Mouse (Mus musculus) spleen, adult 2 months (tissue): Measurements from ENCODE around the gene Ecel1. TPM values are rescaled to one million over a fixed set of nuclear protein-coding genes. Genes with fewer than 3 reads are reported as not detected.

Experiments used
- DNase-seq, 2 experiments: peaks; one replicate each; pipeline versions ENCODE4 v3.0.0 to v3.0.0-alpha.2; 2012 to 2021; ENCODE audit warnings: low spot score in 2 of 2, low read depth in 1 of 2
- H3K27ac ChIP-seq: fragments of 200-500 bp; 2 replicates; pipeline ENCODE4 v1.5.1; 2012; ENCODE audit warnings: low read length, inconsistent platforms; ENCODE audit not compliant: insufficient read depth
- H3K27me3 ChIP-seq: fragments of 200-500 bp; 2 replicates; pipeline ENCODE4 v1.6.1; 2012; ENCODE audit warnings: mild to moderate bottlenecking, moderate library complexity, low read length, inconsistent platforms; ENCODE audit not compliant: control insufficient read depth, insufficient read depth
- H3K36me3 ChIP-seq: fragments of 200-500 bp; 2 replicates; pipeline ENCODE4 v1.6.1; 2012; ENCODE audit warnings: mild to moderate bottlenecking, low read length, inconsistent platforms; ENCODE audit not compliant: control insufficient read depth, insufficient read depth
- H3K4me1 ChIP-seq: fragments of 200-500 bp; 2 replicates; pipeline ENCODE4 v1.6.1; 2011; ENCODE audit warnings: inconsistent platforms; ENCODE audit not compliant: control insufficient read depth, insufficient read depth, insufficient read length
- H3K4me3 ChIP-seq: fragments of 200-500 bp; 2 replicates; pipeline ENCODE4 v1.5.1; 2011; ENCODE audit warnings: mild to moderate bottlenecking, inconsistent platforms; ENCODE audit not compliant: insufficient read depth, insufficient read length; ENCODE audit errors: extremely low read depth
- CTCF ChIP-seq: fragments of 200-500 bp; IDR thresholded peaks from 2 replicates; pipeline ENCODE4 v1.5.1; 2011; ENCODE audit warnings: mild to moderate bottlenecking, inconsistent platforms; ENCODE audit not compliant: insufficient read depth, insufficient read length, insufficient replicate concordance; ENCODE audit errors: extremely low read depth
- POLR2A ChIP-seq: fragments of 200-500 bp; IDR thresholded peaks from 2 replicates; pipeline ENCODE4 v1.6.1; 2011; ENCODE audit warnings: low read depth, low read length, inconsistent platforms
- WGBS: fragments of 180-500 bp; shearing (Covaris S2); methylation state at CpG from one replicate; pipeline ENCODE4 v1.1.7; 2018; 5-methylcytosine and 5-hydroxymethylcytosine counted together
- polyA plus RNA-seq: library from polyadenylated mRNA; depleted of rRNA; stranded (reverse); fragments of >200 nt; gene quantifications from 2 replicates; pipeline ENCODE4 v1.2.3, GENCODE M21; 2012

Ecel1 gene
- polyA plus RNA-seq, 1 experiment = 0.76 TPM

GRCm38 (mm10) chr1:87153776-87154500 lies 2.4 kb downstream of the Ecel1 start:
- Histone ChIP-seq H3K27me3 (peaks cover 11% of the 10 kb centered on the region), H3K4me1 (peaks cover 7% of the 10 kb centered on the region), H3K36me3 (no peaks in the 10 kb centered on the region), H3K4me3 (no peak overlapping the region), H3K27ac (no peak overlapping the region)
- WGBS = 4% methylated on average over 66 of the region's 72 CpGs
- TF ChIP-seq CTCF = no peak
- no peak for TF ChIP-seq POLR2A
- DNase-seq = no peak

- Histone ChIP-seq H3K4me1 (peaks cover 7% of the 10 kb centered on the region), H3K27me3 (peaks cover 10% of the 10 kb centered on the region), H3K36me3 (no peaks in the 10 kb centered on the region), H3K27ac (no peak overlapping the region), H3K4me3 (no peak overlapping the region)
- 88% methylated on average over 6 of the region's 6 CpGs for WGBS
- no peak for DNase-seq
- no peak for TF ChIP-seq POLR2A
- no peak for TF ChIP-seq CTCF
These were observed 5.0 kb downstream of the Ecel1 start for GRCm38 (mm10) chr1:87151286-87151685.

GRCm38 (mm10) chr1:87149422-87149821 lies 6.9 kb downstream of the Ecel1 start:
- H3K4me1 ChIP-seq = peaks cover 4% of the 10 kb centered on the region
- 39% methylated on average over 13 of the region's 13 CpGs for WGBS
- no peaks in the 10 kb centered on the region for H3K36me3 ChIP-seq
- H3K27me3 ChIP-seq = peaks cover 5% of the 10 kb centered on the region; the same call in 1 of the 2 replicates
- H3K27ac ChIP-seq = no peak overlapping the region
- no peak for DNase-seq
- TF ChIP-seq CTCF (no peak), POLR2A (no peak)
- H3K4me3 ChIP-seq = no peak overlapping the region

- no peak overlapping the region for H3K27ac ChIP-seq
- WGBS = 89% methylated on average over 10 of the region's 10 CpGs
- TF ChIP-seq CTCF = no peak
- TF ChIP-seq POLR2A = no peak
- no peak for DNase-seq
- no peak overlapping the region for H3K4me3 ChIP-seq
- no peaks in the 10 kb centered on the region for H3K36me3 ChIP-seq
- H3K27me3 ChIP-seq = no peaks in the 10 kb centered on the region
- H3K4me1 ChIP-seq = no peaks in the 10 kb centered on the region
These were observed 13.2 kb downstream of the Ecel1 start for GRCm38 (mm10) chr1:87143141-87143540.

- TF ChIP-seq CTCF (no peak), POLR2A (no peak)
- no peaks in the 10 kb centered on the region for H3K36me3 ChIP-seq
- H3K27me3 ChIP-seq = no peaks in the 10 kb centered on the region
- no peak for DNase-seq
- H3K4me1 ChIP-seq = no peaks in the 10 kb centered on the region
- no peak overlapping the region for H3K4me3 ChIP-seq
- 81% methylated on average over 9 of the region's 9 CpGs for WGBS
- H3K27ac ChIP-seq = no peak overlapping the region
These were observed 13.9 kb downstream of the Ecel1 start for GRCm38 (mm10) chr1:87142456-87142855.

- 87% methylated on average over 4 of the region's 4 CpGs for WGBS
- H3K27ac ChIP-seq = no peak overlapping the region
- DNase-seq = no peak
These were observed 14.8 kb downstream of the Ecel1 start for GRCm38 (mm10) chr1:87141550-87141949.

GRCm38 (mm10) chr1:87131803-87132202 lies 24.5 kb downstream of the Ecel1 start:
- no peak overlapping the region for H3K27ac ChIP-seq
- H3K27me3 ChIP-seq = no peaks in the 10 kb centered on the region
- H3K4me3 ChIP-seq = no peak overlapping the region
- TF ChIP-seq POLR2A (no peak), CTCF (no peak)
- H3K36me3 ChIP-seq = no peaks in the 10 kb centered on the region
- 83% methylated on average over 4 of the region's 4 CpGs for WGBS
- DNase-seq = no peak
- H3K4me1 ChIP-seq = no peaks in the 10 kb centered on the region; the same call in 1 of the 2 replicates

More at GRCm38 (mm10) chr1:87141550-87141949, 14.8 kb downstream of the Ecel1 start:
- Histone ChIP-seq H3K4me3 (no peak overlapping the region), H3K27me3 (no peaks in the 10 kb centered on the region), H3K4me1 (no peaks in the 10 kb centered on the region), H3K36me3 (no peaks in the 10 kb centered on the region)
- TF ChIP-seq CTCF = no peak
- no peak for TF ChIP-seq POLR2A
